Mouse (Mus musculus) forebrain, embryonic 12.5 days (tissue): Measurements from ENCODE around the gene Sptlc3. TPM values are rescaled to one million over a fixed set of nuclear protein-coding genes. Genes with fewer than 3 reads are reported as not detected.
A peak's percentile ranks its signal among the peaks of the same experiment; 100 is the strongest.

Experiments used
- ATAC-seq: fragments of 200-750 bp; cut with Nextera tagmentation; 2 replicates; pipeline ENCODE4 v1.8.0; 2017; ENCODE audit warnings: moderate TSS enrichment; ENCODE audit not compliant: low FRiP score
- H3K27ac ChIP-seq: fragments of 300-500 bp; sonication (generic); 2 replicates; pipeline ENCODE4 v1.5.1; 2016; ENCODE audit warnings: mild to moderate bottlenecking
- H3K27me3 ChIP-seq: fragments of 300-500 bp; sonication (generic); 2 replicates; pipeline ENCODE4 v1.6.1; 2016; ENCODE audit warnings: mild to moderate bottlenecking
- H3K36me3 ChIP-seq: fragments of 300-500 bp; sonication (generic); replicated peaks from 2 replicates; pipeline ENCODE4 v1.6.1; 2016; ENCODE audit warnings: mild to moderate bottlenecking
- H3K4me1 ChIP-seq: fragments of 300-500 bp; sonication (generic); 2 replicates; pipeline ENCODE4 v1.6.1; 2016
- H3K4me2 ChIP-seq: fragments of 300-500 bp; sonication (generic); 2 replicates; pipeline ENCODE4 v1.6.1; 2016; ENCODE audit warnings: mild to moderate bottlenecking, moderate library complexity
- H3K4me3 ChIP-seq: fragments of 300-500 bp; sonication (generic); replicated peaks from 2 replicates; pipeline ENCODE4 v1.5.1; 2016; ENCODE audit warnings: mild to moderate bottlenecking
- H3K9ac ChIP-seq: fragments of 300-500 bp; sonication (generic); 2 replicates; pipeline ENCODE4 v1.6.1; 2016; ENCODE audit warnings: mild to moderate bottlenecking
- H3K9me3 ChIP-seq: fragments of 300-500 bp; sonication (generic); 2 replicates; pipeline ENCODE4 v1.6.1; 2016
- WGBS: fragments of 180-500 bp; shearing (Covaris S2); methylation state at CpG from one replicate; pipeline ENCODE4 v1.1.7; 2016; 5-methylcytosine and 5-hydroxymethylcytosine counted together
- polyA plus RNA-seq: library from polyadenylated mRNA; unstranded; fragments of >200 nt; fragmentation: Nextera tagmentation; extraction: Ambion mirVana; gene quantifications from 2 replicates; pipeline ENCODE4 v1.2.1, GENCODE M21; 2016

Gene Sptlc3
- 0.08 and 0.18 TPM in 2 replicates for polyA plus RNA-seq

GRCm38 (mm10) chr2:139493836-139494235 is at the start of gene Sptlc3:
Gene Sptlc3 (plus strand): TSS chr2:139493913.
- no peaks in the 10 kb centered on the region for H3K9me3 ChIP-seq
- H3K27me3 ChIP-seq, result no peaks in the 10 kb centered on the region
- H3K36me3 ChIP-seq, result no peaks in the 10 kb centered on the region
- H3K27ac ChIP-seq, result no peak within 1 kb of the TSS
- no peak for ATAC-seq
- WGBS, result 69% methylated on average over 5 of the region's 5 CpGs
- no peak within 1 kb of the TSS for H3K4me3 ChIP-seq
- H3K4me1 ChIP-seq, result no peaks in the 10 kb centered on the region
- no peak within 1 kb of the TSS for H3K9ac ChIP-seq
- no peak within 1 kb of the TSS for H3K4me2 ChIP-seq

- WGBS, result 87% methylated on average over 4 of the region's 4 CpGs
- Histone ChIP-seq H3K9ac (no peak overlapping the region), H3K36me3 (no peaks in the 10 kb centered on the region), H3K4me2 (no peak overlapping the region), H3K4me1 (no peaks in the 10 kb centered on the region), H3K9me3 (no peaks in the 10 kb centered on the region), H3K27me3 (no peaks in the 10 kb centered on the region), H3K4me3 (no peak overlapping the region), H3K27ac (no peak overlapping the region)
- no peak for ATAC-seq
These were observed 26.0 kb upstream of the Sptlc3 start for GRCm38 (mm10) chr2:139467726-139468125.

- H3K27me3 ChIP-seq, result no peaks in the 10 kb centered on the region
- no peak overlapping the region for H3K4me3 ChIP-seq
- no peak for ATAC-seq
- no peak overlapping the region for H3K27ac ChIP-seq
- H3K9ac ChIP-seq, result no peak overlapping the region
- H3K36me3 ChIP-seq, result no peaks in the 10 kb centered on the region
- WGBS, result 62% methylated on average over 5 of the region's 5 CpGs
- no peaks in the 10 kb centered on the region for H3K4me1 ChIP-seq
- H3K4me2 ChIP-seq, result no peak overlapping the region
- no peaks in the 10 kb centered on the region for H3K9me3 ChIP-seq
These were observed 5.0 kb upstream of the Sptlc3 start for GRCm38 (mm10) chr2:139488708-139489107.

GRCm38 (mm10) chr2:139494629-139495028 is 916 bp downstream of the Sptlc3 start:
- Histone ChIP-seq H3K27ac (no peak overlapping the region), H3K4me2 (no peak overlapping the region), H3K9ac (no peak overlapping the region), H3K4me1 (no peaks in the 10 kb centered on the region), H3K36me3 (no peaks in the 10 kb centered on the region), H3K4me3 (no peak overlapping the region), H3K9me3 (no peaks in the 10 kb centered on the region), H3K27me3 (no peaks in the 10 kb centered on the region)
- no peak for ATAC-seq
- WGBS, result 58% methylated on average over 5 of the region's 5 CpGs

GRCm38 (mm10) chr2:139561966-139562505 is 68.3 kb downstream of the Sptlc3 start:
- no peak for ATAC-seq
- Histone ChIP-seq H3K9ac (no peak overlapping the region), H3K36me3 (no peaks in the 10 kb centered on the region), H3K4me3 (no peak overlapping the region), H3K27ac (no peak overlapping the region), H3K4me1 (no peaks in the 10 kb centered on the region), H3K9me3 (no peaks in the 10 kb centered on the region), H3K27me3 (no peaks in the 10 kb centered on the region), H3K4me2 (no peak overlapping the region)
- WGBS, result 82% methylated on average over 5 of the region's 5 CpGs

- no peak overlapping the region for H3K4me2 ChIP-seq
- H3K4me3 ChIP-seq, result no peak overlapping the region
- WGBS, result 15% methylated on average over 3 of the region's 3 CpGs
- no peaks in the 10 kb centered on the region for H3K27me3 ChIP-seq
- no peak overlapping the region for H3K27ac ChIP-seq
- no peaks in the 10 kb centered on the region for H3K36me3 ChIP-seq
- no peak for ATAC-seq
- no peaks in the 10 kb centered on the region for H3K4me1 ChIP-seq
- no peaks in the 10 kb centered on the region for H3K9me3 ChIP-seq
- H3K9ac ChIP-seq, result no peak overlapping the region
These were observed 85.6 kb downstream of the Sptlc3 start for GRCm38 (mm10) chr2:139579280-139579679.

- Histone ChIP-seq H3K4me3 (no peak overlapping the region), H3K27ac (no peak overlapping the region), H3K27me3 (no peaks in the 10 kb centered on the region), H3K9ac (no peak overlapping the region), H3K4me2 (no peak overlapping the region), H3K9me3 (no peaks in the 10 kb centered on the region), H3K4me1 (no peaks in the 10 kb centered on the region), H3K36me3 (no peaks in the 10 kb centered on the region)
- ATAC-seq, result no peak
- 78% methylated on average over 6 of the region's 6 CpGs for WGBS
These were observed 89.1 kb downstream of the Sptlc3 start for GRCm38 (mm10) chr2:139582766-139583165.

GRCm38 (mm10) chr2:139587660-139588200 is 94.0 kb downstream of the Sptlc3 start:
- 82% methylated on average over 2 of the region's 2 CpGs for WGBS
- Histone ChIP-seq H3K4me1 (no peaks in the 10 kb centered on the region), H3K36me3 (no peaks in the 10 kb centered on the region), H3K4me2 (no peak overlapping the region), H3K9me3 (no peaks in the 10 kb centered on the region), H3K4me3 (no peak overlapping the region), H3K9ac (no peak overlapping the region), H3K27ac (no peak overlapping the region), H3K27me3 (0 out of 2 replicates have a peak, but pooled peaks cover 4% of the 10 kb centered on the region)
- no peak for ATAC-seq

- H3K4me1 ChIP-seq, result no peaks in the 10 kb centered on the region
- H3K36me3 ChIP-seq, result no peaks in the 10 kb centered on the region
- H3K4me2 ChIP-seq, result no peak overlapping the region
- H3K27ac ChIP-seq, result no peak overlapping the region
- 45% methylated on average over 4 of the region's 4 CpGs for WGBS
- no peak for ATAC-seq
- 0 out of 2 replicates have a peak, but pooled peaks cover 4% of the 10 kb centered on the region for H3K27me3 ChIP-seq
- H3K9ac ChIP-seq, result no peak overlapping the region
- no peaks in the 10 kb centered on the region for H3K9me3 ChIP-seq
- no peak overlapping the region for H3K4me3 ChIP-seq
These were observed 96.2 kb downstream of the Sptlc3 start for GRCm38 (mm10) chr2:139589905-139590304.

- Histone ChIP-seq H3K4me2 (no peak overlapping the region), H3K27ac (no peak overlapping the region), H3K36me3 (no peaks in the 10 kb centered on the region), H3K27me3 (0 out of 2 replicates have a peak, but pooled peaks cover 4% of the 10 kb centered on the region), H3K4me1 (no peaks in the 10 kb centered on the region), H3K9ac (no peak overlapping the region), H3K4me3 (no peak overlapping the region), H3K9me3 (no peaks in the 10 kb centered on the region)
- 41% methylated on average over 10 of the region's 10 CpGs for WGBS
- ATAC-seq, result peak; percentile 94
These were observed 97.4 kb downstream of the Sptlc3 start for GRCm38 (mm10) chr2:139590888-139591698.

- H3K36me3 ChIP-seq, result no peaks in the 10 kb centered on the region
- H3K4me3 ChIP-seq, result no peak overlapping the region
- H3K4me1 ChIP-seq, result no peaks in the 10 kb centered on the region
- H3K9me3 ChIP-seq, result no peaks in the 10 kb centered on the region
- H3K27ac ChIP-seq, result no peak overlapping the region
- WGBS, result 95% methylated on average over 7 of the region's 7 CpGs
- ATAC-seq, result no peak
- no peak overlapping the region for H3K9ac ChIP-seq
- 0 out of 2 replicates have a peak, but pooled peaks cover 4% of the 10 kb centered on the region for H3K27me3 ChIP-seq
- H3K4me2 ChIP-seq, result no peak overlapping the region
These were observed 98.4 kb downstream of the Sptlc3 start for GRCm38 (mm10) chr2:139592109-139592508.

- H3K9me3 ChIP-seq, result no peaks in the 10 kb centered on the region
- ATAC-seq, result no peak
- no peak overlapping the region for H3K4me3 ChIP-seq
- 0 out of 2 replicates have a peak, but pooled peaks cover 1% of the 10 kb centered on the region for H3K27me3 ChIP-seq
- H3K4me2 ChIP-seq, result no peak overlapping the region
- 96% methylated on average over 5 of the region's 5 CpGs for WGBS
- no peaks in the 10 kb centered on the region for H3K36me3 ChIP-seq
- H3K27ac ChIP-seq, result no peak overlapping the region
- no peak overlapping the region for H3K9ac ChIP-seq
- H3K4me1 ChIP-seq, result no peaks in the 10 kb centered on the region
These were observed 103.5 kb downstream of the Sptlc3 start for GRCm38 (mm10) chr2:139597229-139597628.
